Mouse (Mus musculus): ENCODE measurements at regions not wholly inside any gene's neighbourhood (a gene's known extent, or its start where the extent isn't known, plus 50 kb on each side); places are given as distances from the start of the nearest gene placed in this dataset.

- Histone ChIP-seq H3K4me3 (no peak overlapping the region), H3K9me3 (no peaks in the 10 kb centered on the region), H3K27ac (replicated peaks) (no peak overlapping the region), H3K36me3 (no peaks in the 10 kb centered on the region), H3K4me1 (peaks cover 35% of the 10 kb centered on the region; the same call in 1 of the 2 replicates), H3K27me3 (no peaks in the 10 kb centered on the region), H3K9ac (replicated peaks) (no peak overlapping the region), H3K4me2 (replicated peaks) (no peak overlapping the region)
- 23% methylated on average over 5 of the region's 5 CpGs for WGBS
- ATAC-seq (replicated peaks) = no peak
Measured at GRCm38 (mm10) chr16:7637121-7637700, 787.7 kb downstream of the Tmem114 start.

GRCm38 (mm10) chr16:7636326-7636725 lies 788.6 kb downstream of the Tmem114 start:
- no peak for ATAC-seq (replicated peaks)
- Histone ChIP-seq H3K4me3 (no peak overlapping the region), H3K4me2 (replicated peaks) (no peak overlapping the region), H3K27me3 (no peaks in the 10 kb centered on the region), H3K9ac (replicated peaks) (no peak overlapping the region), H3K9me3 (no peaks in the 10 kb centered on the region), H3K4me1 (peaks cover 37% of the 10 kb centered on the region; the same call in 1 of the 2 replicates), H3K36me3 (no peaks in the 10 kb centered on the region), H3K27ac (replicated peaks) (no peak overlapping the region)
- WGBS = 61% methylated on average over 5 of the region's 5 CpGs

- Histone ChIP-seq H3K9ac (replicated peaks) (no peak overlapping the region), H3K27me3 (no peaks in the 10 kb centered on the region), H3K4me3 (no peak overlapping the region), H3K27ac (replicated peaks) (no peak overlapping the region), H3K4me1 (peaks cover 16% of the 10 kb centered on the region; the same call in 1 of the 2 replicates), H3K36me3 (no peaks in the 10 kb centered on the region), H3K9me3 (no peaks in the 10 kb centered on the region), H3K4me2 (replicated peaks) (no peak overlapping the region)
- ATAC-seq (replicated peaks) = no peak
- 7% methylated on average over 5 of the region's 5 CpGs for WGBS
Measured at GRCm38 (mm10) chr16:7632474-7632873, 792.5 kb downstream of the Tmem114 start.

GRCm38 (mm10) chr16:7628351-7628750 lies 796.6 kb downstream of the Tmem114 start:
- Histone ChIP-seq H3K27ac (replicated peaks) (no peak overlapping the region), H3K4me1 (peaks cover 7% of the 10 kb centered on the region; the same call in 1 of the 2 replicates), H3K9ac (replicated peaks) (no peak overlapping the region), H3K4me2 (replicated peaks) (no peak overlapping the region), H3K9me3 (no peaks in the 10 kb centered on the region), H3K27me3 (no peaks in the 10 kb centered on the region), H3K4me3 (no peak overlapping the region), H3K36me3 (no peaks in the 10 kb centered on the region)
- ATAC-seq (replicated peaks) = no peak
- WGBS = 87% methylated on average over 8 of the region's 8 CpGs

- Histone ChIP-seq H3K27ac (replicated peaks) (no peak overlapping the region), H3K9ac (replicated peaks) (no peak overlapping the region), H3K9me3 (no peaks in the 10 kb centered on the region), H3K4me3 (no peak overlapping the region), H3K36me3 (no peaks in the 10 kb centered on the region), H3K4me1 (peaks cover 16% of the 10 kb centered on the region; the same call in 1 of the 2 replicates), H3K27me3 (no peaks in the 10 kb centered on the region), H3K4me2 (replicated peaks) (no peak overlapping the region)
- no peak for ATAC-seq (replicated peaks)
- 56% methylated on average over 2 of the region's 2 CpGs for WGBS
Measured at GRCm38 (mm10) chr16:7606602-7607001, 818.3 kb downstream of the Tmem114 start.

GRCm38 (mm10) chr16:7602428-7602827 lies 822.5 kb downstream of the Tmem114 start:
- Histone ChIP-seq H3K4me3 (no peak overlapping the region), H3K4me2 (replicated peaks) (no peak overlapping the region), H3K36me3 (no peaks in the 10 kb centered on the region), H3K9me3 (no peaks in the 10 kb centered on the region), H3K27ac (replicated peaks) (no peak overlapping the region), H3K9ac (replicated peaks) (no peak overlapping the region), H3K4me1 (peaks cover 16% of the 10 kb centered on the region; the same call in 1 of the 2 replicates), H3K27me3 (no peaks in the 10 kb centered on the region)
- ATAC-seq (replicated peaks) = no peak; the same call in 1 of the 2 replicates
- 4% methylated on average over 1 of the region's 1 CpGs for WGBS

- Histone ChIP-seq H3K27ac (replicated peaks) (no peak overlapping the region), H3K27me3 (no peaks in the 10 kb centered on the region), H3K4me1 (peaks cover 4% of the 10 kb centered on the region; the same call in 1 of the 2 replicates), H3K4me3 (no peak overlapping the region), H3K9me3 (no peaks in the 10 kb centered on the region), H3K4me2 (replicated peaks) (no peak overlapping the region), H3K9ac (replicated peaks) (no peak overlapping the region), H3K36me3 (no peaks in the 10 kb centered on the region)
- ATAC-seq (replicated peaks) = no peak
- 19% methylated on average over 3 of the region's 3 CpGs for WGBS
Measured at GRCm38 (mm10) chr16:7574879-7575278, 850.1 kb downstream of the Tmem114 start.

GRCm38 (mm10) chr16:7560841-7561240 lies 864.1 kb downstream of the Tmem114 start:
- no peak for ATAC-seq (replicated peaks)
- Histone ChIP-seq H3K9me3 (no peaks in the 10 kb centered on the region), H3K4me3 (no peak overlapping the region), H3K9ac (replicated peaks) (no peak overlapping the region), H3K36me3 (no peaks in the 10 kb centered on the region), H3K27me3 (no peaks in the 10 kb centered on the region), H3K4me1 (no peaks in the 10 kb centered on the region), H3K4me2 (replicated peaks) (no peak overlapping the region), H3K27ac (replicated peaks) (no peak overlapping the region)
- WGBS = 82% methylated on average over 2 of the region's 2 CpGs

- no peak for ATAC-seq (replicated peaks)
- Histone ChIP-seq H3K4me2 (replicated peaks) (no peak overlapping the region), H3K27ac (replicated peaks) (no peak overlapping the region), H3K9ac (replicated peaks) (no peak overlapping the region), H3K4me1 (no peaks in the 10 kb centered on the region), H3K9me3 (no peaks in the 10 kb centered on the region), H3K4me3 (no peak overlapping the region), H3K27me3 (no peaks in the 10 kb centered on the region), H3K36me3 (no peaks in the 10 kb centered on the region)
- WGBS = 86% methylated on average over 1 of the region's 1 CpGs
Measured at GRCm38 (mm10) chr16:7559177-7559576, 865.8 kb downstream of the Tmem114 start.

GRCm38 (mm10) chr16:7558637-7559036 lies 866.3 kb downstream of the Tmem114 start:
- no peak overlapping the region for H3K9ac ChIP-seq (replicated peaks)
- H3K4me1 ChIP-seq = no peaks in the 10 kb centered on the region
- WGBS = 88% methylated on average over 1 of the region's 1 CpGs

GRCm38 (mm10) chr16:7555911-7556310 lies 869.0 kb downstream of the Tmem114 start:
- no peak overlapping the region for H3K9ac ChIP-seq (replicated peaks)
- no peaks in the 10 kb centered on the region for H3K36me3 ChIP-seq
- ATAC-seq (replicated peaks) = no peak
- no peak overlapping the region for H3K27ac ChIP-seq (replicated peaks)
- no peaks in the 10 kb centered on the region for H3K27me3 ChIP-seq
- H3K4me3 ChIP-seq = no peak overlapping the region
- no peaks in the 10 kb centered on the region for H3K9me3 ChIP-seq
- H3K4me1 ChIP-seq = no peaks in the 10 kb centered on the region
- WGBS = 90% methylated on average over 9 of the region's 9 CpGs
- H3K4me2 ChIP-seq (replicated peaks) = no peak overlapping the region

More at GRCm38 (mm10) chr16:7558637-7559036, 866.3 kb downstream of the Tmem114 start:
- ATAC-seq (replicated peaks) = no peak
- no peaks in the 10 kb centered on the region for H3K36me3 ChIP-seq
- H3K9me3 ChIP-seq = no peaks in the 10 kb centered on the region
- no peak overlapping the region for H3K4me2 ChIP-seq (replicated peaks)
- H3K4me3 ChIP-seq = no peak overlapping the region
- no peaks in the 10 kb centered on the region for H3K27me3 ChIP-seq
- no peak overlapping the region for H3K27ac ChIP-seq (replicated peaks)

- Histone ChIP-seq H3K9ac (replicated peaks) (no peak overlapping the region), H3K27ac (replicated peaks) (no peak overlapping the region), H3K4me1 (peaks cover 3% of the 10 kb centered on the region; the same call in 1 of the 2 replicates), H3K9me3 (no peaks in the 10 kb centered on the region), H3K27me3 (no peaks in the 10 kb centered on the region), H3K4me2 (replicated peaks) (no peak overlapping the region), H3K36me3 (no peaks in the 10 kb centered on the region), H3K4me3 (no peak overlapping the region)
- 26% methylated on average over 1 of the region's 1 CpGs for WGBS
- no peak for ATAC-seq (replicated peaks)
Measured at GRCm38 (mm10) chr16:7549568-7549967, 875.4 kb downstream of the Tmem114 start.

- Histone ChIP-seq H3K27me3 (no peaks in the 10 kb centered on the region; the same call in 1 of the 2 replicates), H3K9ac (replicated peaks) (no peak overlapping the region), H3K9me3 (no peaks in the 10 kb centered on the region), H3K4me2 (replicated peaks) (no peak overlapping the region), H3K36me3 (no peaks in the 10 kb centered on the region), H3K4me1 (no peaks in the 10 kb centered on the region), H3K4me3 (no peak overlapping the region), H3K27ac (replicated peaks) (no peak overlapping the region)
- ATAC-seq (replicated peaks) = no peak
- WGBS = 10% methylated on average over 4 of the region's 4 CpGs
Measured at GRCm38 (mm10) chr16:7544067-7544466, 880.9 kb downstream of the Tmem114 start.

Measured in forebrain, embryonic 15.5 days (tissue).